Mouse (Mus musculus) heart, postnatal 4 days (tissue): Measurements from ENCODE around the gene Agap3. TPM values are rescaled to one million over a fixed set of nuclear protein-coding genes. Genes with fewer than 3 reads are reported as not detected.
A peak's percentile ranks its signal among the peaks of the same experiment; 100 is the strongest.

ENCODE experiments used
- DNase-seq: peaks from one replicate; pipeline ENCODE4 v3.0.0; 2021
- total RNA-seq, 2 experiments: library from RNA; stranded (reverse); gene quantifications; 2 replicates each; pipeline ENCODE4 v1.2.3; 2021

Gene Agap3
- total RNA-seq: 10 to 100 TPM; 83.4 to 97.4 TPM

GRCm38 (mm10) chr5:24452030-24452690, at the start of gene Agap3:
Gene Agap3, plus strand, starts transcription at chr5:24452177.
- DNase-seq: peak; percentile 50

- DNase-seq: no peak
Observed at GRCm38 (mm10) chr5:24404594-24405360, 47.2 kb upstream of the Agap3 start.

GRCm38 (mm10) chr5:24405389-24405876, 46.5 kb upstream of the Agap3 start:
- DNase-seq: no peak

GRCm38 (mm10) chr5:24408651-24409050, 43.3 kb upstream of the Agap3 start:
- DNase-seq: peak; percentile 61

- DNase-seq: no peak
Observed at GRCm38 (mm10) chr5:24409466-24409865, 42.5 kb upstream of the Agap3 start.

GRCm38 (mm10) chr5:24412063-24412462, 39.9 kb upstream of the Agap3 start:
- DNase-seq: no peak

GRCm38 (mm10) chr5:24413042-24413693, 38.8 kb upstream of the Agap3 start, which contains the start of gene Asic3:
Gene Asic3, plus strand, starts transcription at chr5:24413392.
- no peak for DNase-seq

GRCm38 (mm10) chr5:24413938-24414337, 38.0 kb upstream of the Agap3 start:
- no peak for DNase-seq

GRCm38 (mm10) chr5:24416222-24416736, 35.7 kb upstream of the Agap3 start:
- DNase-seq: peak; percentile 75

- DNase-seq: no peak
Observed at GRCm38 (mm10) chr5:24417587-24417986, 34.4 kb upstream of the Agap3 start.

GRCm38 (mm10) chr5:24420381-24420780, 31.6 kb upstream of the Agap3 start:
- no peak for DNase-seq

- peak; percentile 98 for DNase-seq
Observed at GRCm38 (mm10) chr5:24423129-24424003, 28.6 kb upstream of the Agap3 start, which contains the start of the genes Cdk5 and Slc4a2. Gene Cdk5, minus strand, starts transcription at chr5:24423530. Gene Slc4a2, plus strand, starts transcription at chr5:24423837.

GRCm38 (mm10) chr5:24424004-24424781, 27.8 kb upstream of the Agap3 start:
- no peak for DNase-seq

GRCm38 (mm10) chr5:24424861-24425411, 27.0 kb upstream of the Agap3 start:
- DNase-seq: peak; percentile 90

- no peak for DNase-seq
Observed at GRCm38 (mm10) chr5:24425421-24426036, 26.4 kb upstream of the Agap3 start.

GRCm38 (mm10) chr5:24426037-24426432, 25.9 kb upstream of the Agap3 start:
- DNase-seq: no peak

- DNase-seq: no peak
Observed at GRCm38 (mm10) chr5:24426556-24427284, 25.3 kb upstream of the Agap3 start.

GRCm38 (mm10) chr5:24427285-24427633, 24.7 kb upstream of the Agap3 start:
- DNase-seq: no peak

- DNase-seq: no peak
Observed at GRCm38 (mm10) chr5:24427981-24428402, 24.0 kb upstream of the Agap3 start.
